Mouse (Mus musculus): ENCODE measurements around the gene Cdk14.

DNA sequence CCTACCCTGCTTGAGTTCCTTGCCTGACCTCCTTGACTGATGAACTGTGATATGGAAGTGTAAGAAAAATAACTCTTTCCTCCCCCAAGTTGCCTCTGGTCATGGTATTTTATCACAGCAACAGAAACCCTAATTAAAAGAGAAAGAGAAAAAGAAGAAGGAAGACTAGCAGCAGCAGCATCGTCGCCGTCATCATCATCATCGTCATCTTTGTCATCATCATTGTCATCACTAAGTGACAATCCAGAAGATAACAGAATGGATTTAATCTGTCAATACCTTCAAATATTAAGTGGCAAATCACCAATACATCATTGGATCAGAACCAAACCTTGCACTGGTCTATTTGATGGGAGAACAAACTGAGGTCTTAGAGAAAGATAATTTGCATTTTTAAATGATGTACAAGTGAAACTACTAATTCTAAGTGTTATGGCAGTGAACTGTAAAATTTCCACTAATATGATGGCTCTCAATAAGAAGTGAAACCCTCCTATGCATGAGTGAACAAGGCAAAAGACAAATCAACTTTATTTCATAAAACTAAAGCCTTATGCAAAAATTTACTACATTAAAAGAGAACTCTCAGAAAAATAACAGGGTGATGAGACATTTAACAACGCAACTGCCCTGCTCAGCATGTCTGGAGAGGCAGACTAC lies 225.4 kb downstream of the Cdk14 start:
- TF ChIP-seq CTCF (IDR thresholded peaks at IDR 0.05; ENCODE audit: insufficient read depth, low read depth, low read length), result no peak
- TF ChIP-seq POLR2A (IDR thresholded peaks at IDR 0.05; ENCODE audit: insufficient read depth, low read depth, low read length), result no peak

All from olfactory bulb, adult 2 months (tissue).